Mouse (Mus musculus) monocyte, adult 59 days (primary cell): ENCODE results near the gene Gm49342. TPM values are rescaled to one million over a fixed set of nuclear protein-coding genes. Genes with fewer than 3 reads are reported as not detected.

ENCODE experiments used
- total RNA-seq, 2 experiments: library from RNA; stranded (reverse); gene quantifications; one replicate each; pipeline ENCODE4 v1.2.4; 2023

The Gm49342 gene
- 10 to 100 TPM; 60.0 to 85.2 TPM for total RNA-seq

GRCm38 (mm10) chr14:50943932-50944667 is at the start of gene Gm49342:
TSS of gene Gm49342 (plus strand) at chr14:50944517.

GRCm38 (mm10) chr14:50897374-50897765 is 46.9 kb upstream of the Gm49342 start, which contains the start of gene Klhl33:
TSS of gene Klhl33 (minus strand) at chr14:50897507.

GRCm38 (mm10) chr14:50924281-50925064 is 19.8 kb upstream of the Gm49342 start, which contains the start of the genes Osgep and Apex1:
TSS of gene Osgep (minus strand) at chr14:50924893.
TSS of gene Apex1 (plus strand) at chr14:50924968.

GRCm38 (mm10) chr14:50930754-50931492 is 13.4 kb upstream of the Gm49342 start, which contains the start of the genes Pip4p1 and Pnp:
TSS of gene Pip4p1 (minus strand) at chr14:50930856.
TSS of gene Pnp (plus strand) at chr14:50931082.

GRCm38 (mm10) chr14:50955942-50956508 is 11.7 kb downstream of the Gm49342 start, which contains the start of gene Pnp2:
TSS of gene Pnp2 (plus strand) at chr14:50955992.

GRCm38 (mm10) chr14:51007152-51007801 is 63.0 kb downstream of the Gm49342 start, which contains the start of gene Rnase10:
TSS of gene Rnase10 (plus strand) at chr14:51007751.

Other genes with a start within 250 kb of the Gm49342 start
- not detected for gene Olfr748, start 237.1 kb upstream of the Gm49342 start, total RNA-seq
- gene Olfr749, start 199.4 kb upstream of the Gm49342 start, total RNA-seq: not detected
- gene Ttc5, start 159.0 kb upstream of the Gm49342 start, total RNA-seq: 10 to 100 TPM; 49.2 to 50.8 TPM
- not detected for gene Ccnb1ip1, start 136.8 kb upstream of the Gm49342 start, total RNA-seq
- 10 to 100 TPM; 49.7 to 63.6 TPM for gene Parp2, start 136.7 kb upstream of the Gm49342 start, total RNA-seq
- 100 to 1,000 TPM; 191 to 197 TPM for gene Tep1, start 74.0 kb upstream of the Gm49342 start, total RNA-seq
- under 1 TPM; 0.79 to 0.94 TPM for gene Klhl33, start 47.0 kb upstream of the Gm49342 start, total RNA-seq
- 10 to 100 TPM; 43.9 to 48.1 TPM for gene Osgep, start 19.6 kb upstream of the Gm49342 start, total RNA-seq
- gene Apex1, start 19.5 kb upstream of the Gm49342 start, total RNA-seq: 10 to 100 TPM; 26.9 to 33.2 TPM
- 100 to 1,000 TPM; 146 TPM for gene Pip4p1, start 13.7 kb upstream of the Gm49342 start, total RNA-seq
- gene Pnp, start 13.4 kb upstream of the Gm49342 start, total RNA-seq: 10 to 100 TPM; 71.3 to 77.4 TPM
- 1 to 10 TPM; 3.4 to 4.7 TPM for gene Pnp2, start 11.5 kb downstream of the Gm49342 start, total RNA-seq
- not detected for gene Rnase10, start 63.2 kb downstream of the Gm49342 start, total RNA-seq
- gene Rnase9, start 97.4 kb downstream of the Gm49342 start, total RNA-seq: not detected
- gene Rnase11, start 105.6 kb downstream of the Gm49342 start, total RNA-seq: not detected
- gene Rnase12, start 113.1 kb downstream of the Gm49342 start, total RNA-seq: 1 to 10 TPM; 1.8 to 3.1 TPM
- not detected for gene Olfr750, start 129.9 kb downstream of the Gm49342 start, total RNA-seq
- gene Rnase4, start 146.6 kb downstream of the Gm49342 start, total RNA-seq: 10 to 100 TPM; 19.2 to 20.8 TPM
- gene Ang, start 146.6 kb downstream of the Gm49342 start, total RNA-seq: 1 to 10 TPM; 8.5 to 9.2 TPM
- not detected for gene Eddm3b, start 169.9 kb downstream of the Gm49342 start, total RNA-seq
- 100 to 1,000 TPM; 121 to 138 TPM for gene Rnase6, start 179.4 kb downstream of the Gm49342 start, total RNA-seq
- gene Rnase1, start 202.3 kb downstream of the Gm49342 start, total RNA-seq: under 1 TPM; 0.50 to 0.73 TPM
- 1 to 10 TPM; 1.2 to 1.4 TPM for gene Rnase2b, start 217.7 kb downstream of the Gm49342 start, total RNA-seq